Mouse (Mus musculus) kidney, embryonic 16.5 days (tissue): ENCODE data around the gene Smox. TPM values are rescaled to one million over a fixed set of nuclear protein-coding genes. Genes with fewer than 3 reads are reported as not detected.

Experiments
- ATAC-seq: fragments of 200-750 bp; cut with Nextera tagmentation; 2 replicates; pipeline ENCODE4 v1.8.0; 2017; ENCODE audit warnings: moderate TSS enrichment; ENCODE audit not compliant: low FRiP score, low TSS enrichment
- H3K27ac ChIP-seq: fragments of 300-500 bp; sonication (generic); 2 replicates; pipeline ENCODE4 v1.5.1; 2014; ENCODE audit warnings: low read length
- H3K27me3 ChIP-seq: fragments of 300-500 bp; sonication (generic); 2 replicates; pipeline ENCODE4 v1.6.1; 2014; ENCODE audit warnings: low read length, control low read depth, mixed read lengths; ENCODE audit not compliant: insufficient read depth
- H3K36me3 ChIP-seq: fragments of 300-500 bp; sonication (generic); 2 replicates; pipeline ENCODE4 v1.6.1; 2014; ENCODE audit warnings: low read length, control low read depth, mixed read lengths; ENCODE audit not compliant: insufficient read depth
- H3K4me1 ChIP-seq: fragments of 300-500 bp; sonication (generic); 2 replicates; pipeline ENCODE4 v1.6.1; 2014; ENCODE audit warnings: low read length, control low read depth, mixed read lengths; ENCODE audit not compliant: insufficient read depth
- H3K4me2 ChIP-seq: fragments of 300-500 bp; sonication (generic); replicated peaks from 2 replicates; pipeline ENCODE4 v1.6.1; 2014; ENCODE audit warnings: low read depth, low read length
- H3K4me3 ChIP-seq: fragments of 300-500 bp; sonication (generic); 2 replicates; pipeline ENCODE4 v1.5.1; 2014; ENCODE audit warnings: mild to moderate bottlenecking, low read length
- H3K9ac ChIP-seq: fragments of 300-500 bp; sonication (generic); replicated peaks from 2 replicates; pipeline ENCODE4 v1.6.1; 2014; ENCODE audit warnings: low read length
- H3K9me3 ChIP-seq: fragments of 300-500 bp; sonication (generic); 2 replicates; pipeline ENCODE4 v1.6.1; 2016; ENCODE audit warnings: low read length, control low read depth
- WGBS: fragments of 180-500 bp; shearing (Covaris S2); extraction: QIAGEN DNeasy Blood & Tissue Kit; methylation state at CpG from one replicate; pipeline ENCODE4 v1.1.7; 2014; 5-methylcytosine and 5-hydroxymethylcytosine counted together
- polyA plus RNA-seq: library from polyadenylated mRNA; unstranded; fragments of >200 nt; fragmentation: Nextera tagmentation; extraction: Ambion mirVana; gene quantifications from 2 replicates; pipeline ENCODE4 v1.2.1, GENCODE M21; 2015

Smox gene
- polyA plus RNA-seq, 1 experiment from 2014 or later: 39.7 TPM

DNA sequence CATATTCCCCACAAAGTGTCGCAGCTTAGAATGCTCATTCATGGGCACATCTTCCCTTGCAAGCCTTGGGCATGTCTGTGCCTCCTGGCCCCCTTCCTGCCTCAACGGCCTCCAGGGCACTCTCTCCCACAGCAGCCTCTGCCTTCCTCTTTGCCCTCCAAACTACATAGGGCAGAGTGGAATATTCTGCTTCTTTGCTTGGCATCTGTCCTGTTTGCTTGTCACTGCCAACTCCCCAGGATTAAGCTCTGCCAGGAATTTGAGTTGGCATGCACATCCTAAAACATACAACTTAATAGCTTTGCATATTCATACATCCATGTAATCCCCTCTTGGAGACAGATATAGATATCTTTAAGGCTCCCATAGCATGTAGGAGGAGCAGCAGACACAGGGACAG lies 66.6 kb downstream of the Smox start:
- H3K4me3 ChIP-seq: no peak overlapping the region
- H3K9me3 ChIP-seq: no peaks in the 10 kb centered on the region
- no peak overlapping the region for H3K9ac ChIP-seq
- 88% methylated on average over 2 of the region's 2 CpGs for WGBS
- H3K4me2 ChIP-seq: no peak overlapping the region
- H3K4me1 ChIP-seq: peaks cover 9% of the 10 kb centered on the region
- peaks cover 64% of the 10 kb centered on the region for H3K27me3 ChIP-seq
- H3K36me3 ChIP-seq: no peaks in the 10 kb centered on the region
- ATAC-seq: no peak
- H3K27ac ChIP-seq: no peak overlapping the region

- H3K9me3 ChIP-seq: no peaks in the 10 kb centered on the region
- H3K4me3 ChIP-seq: peak overlapping the region; percentile 56
- peaks cover 61% of the 10 kb centered on the region for H3K27me3 ChIP-seq
- no peak overlapping the region for H3K27ac ChIP-seq
- WGBS: 60% methylated on average over 2 of the region's 2 CpGs
- peak overlapping the region; percentile 83; the same call in 1 of the 2 replicates for H3K4me2 ChIP-seq
- ATAC-seq: no peak
- H3K9ac ChIP-seq: no peak overlapping the region
- no peaks in the 10 kb centered on the region for H3K36me3 ChIP-seq
- H3K4me1 ChIP-seq: peaks cover 13% of the 10 kb centered on the region
Measured at GRCm38 (mm10) chr2:131560205-131560919, 69.1 kb downstream of the Smox start.

DNA sequence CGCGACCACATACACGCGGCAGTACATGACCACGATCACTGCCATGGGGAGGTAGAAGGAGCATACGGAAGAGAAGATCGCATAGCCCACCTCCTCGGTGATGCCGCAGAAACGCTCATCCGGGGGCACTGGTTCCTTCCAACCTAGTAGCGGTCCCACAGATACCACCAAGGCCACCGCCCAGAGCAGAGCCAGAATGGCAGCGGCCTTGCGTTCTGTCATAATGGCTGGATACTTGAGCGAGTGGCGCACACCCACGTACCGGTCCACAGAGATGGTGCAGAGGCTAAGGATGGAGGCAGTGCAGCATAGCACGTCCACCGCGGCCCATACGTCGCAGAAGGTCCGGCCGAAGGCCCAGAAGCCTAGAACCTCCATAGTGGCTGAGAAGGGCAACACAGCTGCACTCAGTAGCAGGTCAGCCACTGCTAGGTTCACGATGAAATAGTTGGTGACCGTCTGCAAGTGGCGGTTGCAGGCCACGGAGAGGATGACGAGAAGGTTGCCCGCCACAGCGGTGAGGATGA lies 70.1 kb downstream of the Smox start:
- Histone ChIP-seq H3K4me1 (peaks cover 13% of the 10 kb centered on the region), H3K9me3 (no peaks in the 10 kb centered on the region), H3K9ac (no peak overlapping the region; the same call in 1 of the 2 replicates), H3K4me3 (peak overlapping the region; percentile 56), H3K27ac (no peak overlapping the region), H3K4me2 (peak overlapping the region; percentile 83), H3K36me3 (no peaks in the 10 kb centered on the region), H3K27me3 (peaks cover 61% of the 10 kb centered on the region)
- 4% methylated on average over 33 of the region's 33 CpGs for WGBS
- no peak for ATAC-seq

GRCm38 (mm10) chr2:131561891-131562585 lies 70.7 kb downstream of the Smox start, which contains the start of gene Adra1d:
TSS of gene Adra1d (minus strand) at chr2:131562283.
- peaks cover 13% of the 10 kb centered on the region for H3K4me1 ChIP-seq
- H3K27me3 ChIP-seq: peaks cover 57% of the 10 kb centered on the region
- 1% methylated on average over 65 of the region's 82 CpGs for WGBS

DNA sequence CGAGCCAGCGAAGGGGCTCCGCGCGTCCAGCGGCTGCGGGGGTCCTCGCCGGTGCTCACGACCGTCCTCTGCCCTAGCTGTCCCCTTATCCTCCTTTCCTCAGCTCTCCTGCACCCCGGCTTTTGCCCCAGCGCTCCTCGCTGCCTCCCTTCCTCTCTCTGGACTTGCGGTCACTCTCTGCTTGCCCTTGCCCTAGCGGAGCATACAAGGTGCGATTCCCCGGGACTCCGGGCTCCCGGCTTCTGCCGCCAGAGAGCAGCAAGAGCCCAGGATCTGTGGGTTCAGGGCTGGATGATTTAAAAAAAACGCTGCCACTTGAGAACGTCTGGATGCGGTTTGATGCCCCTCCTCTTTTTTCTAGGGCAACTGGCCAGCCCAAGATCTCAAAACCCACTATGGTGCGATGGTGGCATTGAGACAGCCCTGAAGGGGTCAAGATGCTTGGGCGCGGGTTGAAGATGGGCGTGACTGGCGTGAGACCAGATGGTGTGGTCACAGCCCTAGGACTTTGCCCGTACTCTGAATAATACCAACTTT lies 71.4 kb downstream of the Smox start:
- Histone ChIP-seq H3K4me1 (peaks cover 13% of the 10 kb centered on the region), H3K4me3 (peak overlapping the region; percentile 56), H3K36me3 (no peaks in the 10 kb centered on the region), H3K27ac (no peak overlapping the region), H3K4me2 (peak overlapping the region; percentile 83), H3K27me3 (peaks cover 57% of the 10 kb centered on the region), H3K9ac (peak overlapping the region; percentile 34), H3K9me3 (no peaks in the 10 kb centered on the region)
- WGBS: under 1% methylated on average over 27 of the region's 30 CpGs
- ATAC-seq: peak; percentile 85

More at GRCm38 (mm10) chr2:131561891-131562585, 70.7 kb downstream of the Smox start, which contains the start of gene Adra1d:
- Histone ChIP-seq H3K4me3 (peak within 1 kb of the TSS; percentile 56), H3K27ac (no peak within 1 kb of the TSS), H3K36me3 (no peaks in the 10 kb centered on the region), H3K9me3 (no peaks in the 10 kb centered on the region), H3K4me2 (peak within 1 kb of the TSS; percentile 83), H3K9ac (peak within 1 kb of the TSS; percentile 34)
- ATAC-seq: peak; percentile 70

Other genes starting within 250 kb of the Smox start
- 27.2 and 30.8 TPM in 2 replicates for gene Pank2, start 229.0 kb upstream of the Smox start, polyA plus RNA-seq
- gene Rnf24, start 138.6 kb upstream of the Smox start, polyA plus RNA-seq: 3.6 and 4.2 TPM in 2 replicates
- 1.1 and 1.4 TPM in 2 replicates for gene Adra1d, start 70.8 kb downstream of the Smox start, polyA plus RNA-seq